Mouse (Mus musculus): ENCODE measurements around the gene Stra6. TPM values are rescaled to one million over a fixed set of nuclear protein-coding genes. Genes with fewer than 3 reads are reported as not detected.

Stra6 gene
- polyA plus RNA-seq, 1 experiment from 2014 or later: 9.9 TPM

DNA sequence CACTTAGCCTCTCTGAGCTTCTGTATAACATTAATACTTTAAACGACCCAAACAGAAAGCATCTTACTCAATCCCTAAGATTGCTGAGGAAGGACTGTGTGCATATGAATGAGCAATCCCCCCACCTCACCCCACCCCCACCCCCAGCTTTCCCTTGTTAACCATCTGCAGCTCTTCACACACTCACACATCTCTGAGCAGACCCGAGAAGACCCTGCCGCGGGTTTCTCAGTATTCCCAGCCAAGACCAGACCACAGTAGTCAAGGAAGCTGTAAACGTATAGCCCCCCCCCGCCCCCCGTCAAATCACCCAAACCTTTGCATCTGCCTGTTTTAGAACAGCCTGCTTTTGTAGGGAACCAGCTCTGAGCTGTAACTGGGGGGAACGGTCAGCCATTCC lies 21.0 kb downstream of the Stra6 start:
- DNase-seq (ENCODE audit: low spot score) (peak; percentile 70), ATAC-seq (peak; percentile 84)
- Histone ChIP-seq H3K9me3 (replicated peaks; ENCODE audit: control insufficient read depth, low read length) (no peaks in the 10 kb centered on the region), H3K4me1 (ENCODE audit: control insufficient read depth, insufficient read depth, low read length) (peaks cover 42% of the 10 kb centered on the region), H3K27ac (ENCODE audit: low read depth, low read length) (peak overlapping the region; percentile 92), H3K4me3 (ENCODE audit: low read depth, low read length) (no peak overlapping the region), H3K27me3 (replicated peaks; ENCODE audit: control insufficient read depth, insufficient read depth, low read length) (no peaks in the 10 kb centered on the region), H3K36me3 (ENCODE audit: control insufficient read depth, insufficient read depth, low read length) (no peaks in the 10 kb centered on the region), H3K9ac (ENCODE audit: low read length) (no peak overlapping the region; the same call in 1 of the 2 replicates), H3K4me2 (ENCODE audit: low read length) (peak overlapping the region; percentile 20)
- 13% methylated on average over 8 of the region's 8 CpGs for WGBS

- peaks cover 42% of the 10 kb centered on the region for H3K4me1 ChIP-seq (ENCODE audit: control insufficient read depth, insufficient read depth, low read length)
- no peaks in the 10 kb centered on the region for H3K9me3 ChIP-seq (replicated peaks; ENCODE audit: control insufficient read depth, low read length)
- H3K27ac ChIP-seq (ENCODE audit: low read depth, low read length): peak overlapping the region; percentile 92
- H3K36me3 ChIP-seq (ENCODE audit: control insufficient read depth, insufficient read depth, low read length): no peaks in the 10 kb centered on the region
- ATAC-seq: peak; percentile 68
- no peak overlapping the region; the same call in 1 of the 2 replicates for H3K9ac ChIP-seq (ENCODE audit: low read length)
- H3K4me3 ChIP-seq (ENCODE audit: low read depth, low read length): no peak overlapping the region
- peak; percentile 80 for DNase-seq (ENCODE audit: low spot score)
- WGBS: 0% methylated on average over 2 of the region's 2 CpGs
- no peaks in the 10 kb centered on the region for H3K27me3 ChIP-seq (replicated peaks; ENCODE audit: control insufficient read depth, insufficient read depth, low read length)
- H3K4me2 ChIP-seq (ENCODE audit: low read length): peak overlapping the region; percentile 20
Measured at GRCm38 (mm10) chr9:58085074-58085473, 21.5 kb downstream of the Stra6 start.

GRCm38 (mm10) chr9:58086203-58086602 lies 22.6 kb downstream of the Stra6 start:
- Histone ChIP-seq H3K4me1 (ENCODE audit: control insufficient read depth, insufficient read depth, low read length) (peaks cover 42% of the 10 kb centered on the region), H3K36me3 (ENCODE audit: control insufficient read depth, insufficient read depth, low read length) (no peaks in the 10 kb centered on the region), H3K4me3 (ENCODE audit: low read depth, low read length) (no peak overlapping the region), H3K27ac (ENCODE audit: low read depth, low read length) (peak overlapping the region; percentile 92; the same call in 1 of the 2 replicates), H3K9me3 (replicated peaks; ENCODE audit: control insufficient read depth, low read length) (no peaks in the 10 kb centered on the region), H3K27me3 (replicated peaks; ENCODE audit: control insufficient read depth, insufficient read depth, low read length) (no peaks in the 10 kb centered on the region), H3K4me2 (ENCODE audit: low read length) (no peak overlapping the region), H3K9ac (ENCODE audit: low read length) (no peak overlapping the region)
- ATAC-seq (no peak), DNase-seq (ENCODE audit: low spot score) (no peak)
- 35% methylated on average over 9 of the region's 9 CpGs for WGBS

GRCm38 (mm10) chr9:58086861-58087260 lies 23.3 kb downstream of the Stra6 start:
- no peaks in the 10 kb centered on the region for H3K36me3 ChIP-seq (ENCODE audit: control insufficient read depth, insufficient read depth, low read length)
- H3K4me1 ChIP-seq (ENCODE audit: control insufficient read depth, insufficient read depth, low read length): peaks cover 42% of the 10 kb centered on the region
- H3K4me3 ChIP-seq (ENCODE audit: low read depth, low read length): no peak overlapping the region
- H3K9ac ChIP-seq (ENCODE audit: low read length): no peak overlapping the region
- peak overlapping the region; percentile 63 for H3K27ac ChIP-seq (ENCODE audit: low read depth, low read length)
- no peaks in the 10 kb centered on the region for H3K9me3 ChIP-seq (replicated peaks; ENCODE audit: control insufficient read depth, low read length)
- H3K27me3 ChIP-seq (replicated peaks; ENCODE audit: control insufficient read depth, insufficient read depth, low read length): no peaks in the 10 kb centered on the region
- no peak for DNase-seq (ENCODE audit: low spot score)
- no peak for ATAC-seq
- WGBS: 34% methylated on average over 7 of the region's 7 CpGs
- no peak overlapping the region for H3K4me2 ChIP-seq (ENCODE audit: low read length)

DNA sequence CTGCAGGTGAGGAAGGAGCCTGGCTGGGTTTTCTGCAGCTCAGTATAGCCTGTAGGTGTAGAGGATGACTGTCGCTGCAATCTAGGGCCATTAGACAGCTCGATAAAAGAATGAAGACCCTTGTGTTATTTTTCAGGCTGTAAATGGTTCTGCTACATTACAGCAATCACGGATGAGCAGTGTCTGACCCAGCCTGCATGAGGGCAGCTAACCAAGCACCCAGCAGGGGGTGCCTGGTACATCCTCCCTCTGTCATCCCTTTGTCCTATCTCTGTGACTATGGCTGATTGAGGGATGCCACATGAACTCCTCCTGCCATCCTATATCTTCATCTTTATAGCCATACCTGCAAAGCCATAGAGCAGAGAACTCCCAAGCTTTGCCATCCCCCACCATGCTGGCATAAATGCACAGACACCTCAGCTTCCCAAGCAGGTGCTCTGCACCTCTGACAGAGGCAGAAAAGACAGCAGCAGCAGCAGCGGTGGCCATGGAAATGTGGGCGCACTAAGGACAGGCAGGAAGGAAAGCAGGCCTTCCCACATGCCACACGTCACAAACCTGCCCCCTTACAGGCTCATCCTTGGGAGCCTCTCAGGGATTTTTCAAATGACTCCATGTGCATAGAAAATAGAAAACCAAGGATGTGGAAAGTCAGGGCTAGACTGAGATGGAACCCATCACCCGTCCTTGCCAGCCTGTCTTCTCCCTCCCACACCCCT lies 23.9 kb downstream of the Stra6 start:
- Histone ChIP-seq H3K27ac (ENCODE audit: low read depth, low read length) (peak overlapping the region; percentile 63), H3K4me3 (ENCODE audit: low read depth, low read length) (no peak overlapping the region), H3K9ac (ENCODE audit: low read length) (no peak overlapping the region), H3K4me2 (ENCODE audit: low read length) (no peak overlapping the region), H3K36me3 (ENCODE audit: control insufficient read depth, insufficient read depth, low read length) (no peaks in the 10 kb centered on the region), H3K9me3 (replicated peaks; ENCODE audit: control insufficient read depth, low read length) (no peaks in the 10 kb centered on the region), H3K27me3 (replicated peaks; ENCODE audit: control insufficient read depth, insufficient read depth, low read length) (no peaks in the 10 kb centered on the region), H3K4me1 (ENCODE audit: control insufficient read depth, insufficient read depth, low read length) (peaks cover 42% of the 10 kb centered on the region)
- DNase-seq (ENCODE audit: low spot score) (no peak), ATAC-seq (no peak)
- 64% methylated on average over 7 of the region's 7 CpGs for WGBS

DNA sequence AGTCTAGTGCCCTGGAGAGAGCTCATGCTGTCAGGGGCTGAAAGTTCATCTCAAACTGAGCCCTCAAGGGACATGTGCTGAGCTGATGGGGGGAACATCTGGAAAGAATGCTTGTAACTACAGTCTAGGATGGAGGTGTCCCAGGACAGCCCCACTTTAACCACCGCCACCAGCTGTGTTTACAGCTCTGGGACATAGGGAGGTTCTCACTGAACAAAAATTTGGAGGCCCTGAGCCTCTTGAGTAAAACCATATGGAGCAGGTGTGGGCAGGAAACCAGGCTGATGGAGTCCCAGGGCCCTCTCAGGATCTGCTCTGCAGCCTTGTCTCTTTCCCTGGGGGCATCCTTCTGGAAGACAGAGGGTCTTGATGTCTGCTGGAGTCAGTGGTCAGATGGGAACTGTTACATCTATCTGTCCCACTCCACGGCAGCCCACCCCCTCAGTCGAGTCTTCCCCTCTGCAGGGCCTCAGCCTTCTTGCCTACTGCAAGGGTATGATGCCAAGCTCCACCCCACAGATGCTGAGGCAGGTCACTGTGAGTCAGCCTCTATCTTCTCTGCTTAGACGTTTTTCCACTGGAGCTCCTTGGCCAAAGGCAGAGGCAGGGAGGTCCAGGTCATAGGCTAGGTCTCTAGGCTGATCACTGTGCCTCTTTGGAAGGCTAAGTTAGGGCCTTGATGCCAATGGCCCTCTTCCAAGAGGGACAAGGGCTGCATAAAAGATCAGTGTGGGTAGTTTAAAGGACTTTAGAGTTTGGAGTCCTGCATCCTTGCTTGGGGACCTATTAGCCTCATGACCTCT lies 28.2 kb downstream of the Stra6 start:
- peaks cover 24% of the 10 kb centered on the region for H3K4me1 ChIP-seq (ENCODE audit: control insufficient read depth, insufficient read depth, low read length)
- H3K9ac ChIP-seq (ENCODE audit: low read length): no peak overlapping the region
- ATAC-seq: no peak
- no peak overlapping the region for H3K4me3 ChIP-seq (ENCODE audit: low read depth, low read length)
- DNase-seq (ENCODE audit: low spot score): no peak
- no peak overlapping the region for H3K27ac ChIP-seq (ENCODE audit: low read depth, low read length)
- H3K36me3 ChIP-seq (ENCODE audit: control insufficient read depth, insufficient read depth, low read length): no peaks in the 10 kb centered on the region
- no peaks in the 10 kb centered on the region for H3K27me3 ChIP-seq (replicated peaks; ENCODE audit: control insufficient read depth, insufficient read depth, low read length)
- H3K9me3 ChIP-seq (replicated peaks; ENCODE audit: control insufficient read depth, low read length): no peaks in the 10 kb centered on the region
- H3K4me2 ChIP-seq (ENCODE audit: low read length): no peak overlapping the region
- WGBS: 69% methylated on average over 4 of the region's 4 CpGs

- Histone ChIP-seq H3K4me2 (ENCODE audit: low read length) (no peak overlapping the region), H3K9ac (ENCODE audit: low read length) (no peak overlapping the region), H3K27ac (ENCODE audit: low read depth, low read length) (no peak overlapping the region), H3K36me3 (ENCODE audit: control insufficient read depth, insufficient read depth, low read length) (no peaks in the 10 kb centered on the region), H3K27me3 (replicated peaks; ENCODE audit: control insufficient read depth, insufficient read depth, low read length) (no peaks in the 10 kb centered on the region), H3K4me1 (ENCODE audit: control insufficient read depth, insufficient read depth, low read length) (peaks cover 25% of the 10 kb centered on the region), H3K4me3 (ENCODE audit: low read depth, low read length) (no peak overlapping the region), H3K9me3 (replicated peaks; ENCODE audit: control insufficient read depth, low read length) (no peaks in the 10 kb centered on the region)
- ATAC-seq: no peak
- no peak for DNase-seq (ENCODE audit: low spot score)
- WGBS: 62% methylated on average over 7 of the region's 7 CpGs
Measured at GRCm38 (mm10) chr9:58092581-58093269, 29.1 kb downstream of the Stra6 start.

- Histone ChIP-seq H3K36me3 (ENCODE audit: control insufficient read depth, insufficient read depth, low read length) (no peaks in the 10 kb centered on the region), H3K4me3 (ENCODE audit: low read depth, low read length) (no peak overlapping the region), H3K9ac (ENCODE audit: low read length) (no peak overlapping the region), H3K9me3 (replicated peaks; ENCODE audit: control insufficient read depth, low read length) (no peaks in the 10 kb centered on the region), H3K4me2 (ENCODE audit: low read length) (no peak overlapping the region), H3K27ac (ENCODE audit: low read depth, low read length) (no peak overlapping the region), H3K4me1 (ENCODE audit: control insufficient read depth, insufficient read depth, low read length) (peaks cover 20% of the 10 kb centered on the region), H3K27me3 (replicated peaks; ENCODE audit: control insufficient read depth, insufficient read depth, low read length) (no peaks in the 10 kb centered on the region)
- DNase-seq (ENCODE audit: low spot score) (no peak), ATAC-seq (no peak)
- WGBS: 85% methylated on average over 3 of the region's 3 CpGs
Measured at GRCm38 (mm10) chr9:58093776-58094175, 30.2 kb downstream of the Stra6 start.
